Mouse (Mus musculus): ENCODE measurements around the gene Myom1.

Myom1 gene

GRCm38 (mm10) chr17:71014911-71015310, 12.5 kb downstream of the Myom1 start:
- peak in 1 of 2 experiments; percentile 19 for DNase-seq (ENCODE audit: low spot score in 2 of 2)

- DNase-seq (ENCODE audit: low spot score in 2 of 2) = no peak
Observed at GRCm38 (mm10) chr17:71017457-71017998, 15.1 kb downstream of the Myom1 start.

- DNase-seq (ENCODE audit: low spot score in 2 of 2) = no peak
Observed at GRCm38 (mm10) chr17:71018151-71018550, 15.7 kb downstream of the Myom1 start.

- no peak for DNase-seq (ENCODE audit: low spot score in 2 of 2)
Observed at GRCm38 (mm10) chr17:71018616-71019308, 16.3 kb downstream of the Myom1 start.

- DNase-seq (ENCODE audit: low spot score in 2 of 2) = peak; percentile 56 to 64
Observed at GRCm38 (mm10) chr17:71019309-71019655, 16.8 kb downstream of the Myom1 start.

- DNase-seq (ENCODE audit: low spot score in 2 of 2) = peak in 1 of 2 experiments; percentile 21
Observed at GRCm38 (mm10) chr17:71019860-71020259, 17.4 kb downstream of the Myom1 start.

GRCm38 (mm10) chr17:71022841-71023240, 20.4 kb downstream of the Myom1 start:
- DNase-seq (ENCODE audit: low spot score in 2 of 2) = no peak

- DNase-seq (ENCODE audit: low spot score in 2 of 2) = peak; percentile 67 to 80
Observed at GRCm38 (mm10) chr17:71024071-71024470, 21.6 kb downstream of the Myom1 start.

GRCm38 (mm10) chr17:71025922-71026321, 23.5 kb downstream of the Myom1 start:
- DNase-seq (ENCODE audit: low spot score in 2 of 2) = no peak

GRCm38 (mm10) chr17:71027186-71027585, 24.8 kb downstream of the Myom1 start:
- DNase-seq (ENCODE audit: low spot score in 2 of 2) = no peak

GRCm38 (mm10) chr17:71032719-71033118, 30.3 kb downstream of the Myom1 start:
- no peak for DNase-seq (ENCODE audit: low spot score in 2 of 2)

GRCm38 (mm10) chr17:71034472-71034871, 32.0 kb downstream of the Myom1 start:
- no peak for DNase-seq (ENCODE audit: low spot score in 2 of 2)

- no peak for DNase-seq (ENCODE audit: low spot score in 2 of 2)
Observed at GRCm38 (mm10) chr17:71037188-71037587, 34.8 kb downstream of the Myom1 start.

GRCm38 (mm10) chr17:71038812-71039211, 36.4 kb downstream of the Myom1 start:
- peak; percentile 81 to 83 for DNase-seq (ENCODE audit: low spot score in 2 of 2)

GRCm38 (mm10) chr17:71039851-71040581, 37.6 kb downstream of the Myom1 start:
- DNase-seq (ENCODE audit: low spot score in 2 of 2) = no peak

- no peak for DNase-seq (ENCODE audit: low spot score in 2 of 2)
Observed at GRCm38 (mm10) chr17:71040582-71040880, 38.1 kb downstream of the Myom1 start.

- DNase-seq (ENCODE audit: low spot score in 2 of 2) = no peak
Observed at GRCm38 (mm10) chr17:71042645-71043044, 40.2 kb downstream of the Myom1 start.

GRCm38 (mm10) chr17:71045591-71045990, 43.2 kb downstream of the Myom1 start:
- no peak for DNase-seq (ENCODE audit: low spot score in 2 of 2)

GRCm38 (mm10) chr17:71046856-71047255, 44.4 kb downstream of the Myom1 start:
- DNase-seq (ENCODE audit: low spot score in 2 of 2) = no peak

GRCm38 (mm10) chr17:71049292-71049691, 46.9 kb downstream of the Myom1 start:
- DNase-seq (ENCODE audit: low spot score in 2 of 2) = no peak

- DNase-seq (ENCODE audit: low spot score in 2 of 2) = no peak
Observed at GRCm38 (mm10) chr17:71053134-71053708, 50.8 kb downstream of the Myom1 start.

- DNase-seq (ENCODE audit: low spot score in 2 of 2) = no peak
Observed at GRCm38 (mm10) chr17:71055203-71055894, 52.9 kb downstream of the Myom1 start.
